Mouse (Mus musculus): ENCODE data around the gene Gusb. TPM values are rescaled to one million over a fixed set of nuclear protein-coding genes. Genes with fewer than 3 reads are reported as not detected.
A peak's percentile ranks its signal among the peaks of the same experiment; 100 is the strongest.
"Not testable (repeated sequence)": the region's sequence is repeated elsewhere in the genome, so short reads cannot be mapped to it uniquely, and the experiment has no call there.

The Gusb gene
- total RNA-seq, 1 experiment from 2014 or later: 61.8 TPM

GRCm38 (mm10) chr5:129980216-129980615, 22.6 kb downstream of the Gusb start:
- no peak for ATAC-seq (replicated peaks; ENCODE audit: low read depth, poor library complexity, severe bottlenecking)

GRCm38 (mm10) chr5:129978608-129979007, 24.2 kb downstream of the Gusb start:
- ATAC-seq (replicated peaks; ENCODE audit: low read depth, poor library complexity, severe bottlenecking): no peak

GRCm38 (mm10) chr5:129977768-129978167, 25.1 kb downstream of the Gusb start:
- ATAC-seq (replicated peaks; ENCODE audit: low read depth, poor library complexity, severe bottlenecking): no peak

GRCm38 (mm10) chr5:129974866-129975311, 28.0 kb downstream of the Gusb start:
- ATAC-seq (replicated peaks; ENCODE audit: low read depth, poor library complexity, severe bottlenecking): peak; percentile 54

- 0 out of 2 replicates have a peak, but pooled peaks have one; percentile 15 for ATAC-seq (replicated peaks; ENCODE audit: low read depth, poor library complexity, severe bottlenecking)
Measured at GRCm38 (mm10) chr5:129974354-129974753, 28.5 kb downstream of the Gusb start.

GRCm38 (mm10) chr5:129971491-129971890, 31.4 kb downstream of the Gusb start:
- ATAC-seq (replicated peaks; ENCODE audit: low read depth, poor library complexity, severe bottlenecking): no peak

GRCm38 (mm10) chr5:129968417-129968816, 34.4 kb downstream of the Gusb start:
- no peak for ATAC-seq (replicated peaks; ENCODE audit: low read depth, poor library complexity, severe bottlenecking)

- no peak for ATAC-seq (replicated peaks; ENCODE audit: low read depth, poor library complexity, severe bottlenecking)
Measured at GRCm38 (mm10) chr5:129966448-129966847, 36.4 kb downstream of the Gusb start.

- no peak for ATAC-seq (replicated peaks; ENCODE audit: low read depth, poor library complexity, severe bottlenecking)
Measured at GRCm38 (mm10) chr5:129963224-129963623, 39.6 kb downstream of the Gusb start.

- ATAC-seq (replicated peaks; ENCODE audit: low read depth, poor library complexity, severe bottlenecking): peak; percentile 92
Measured at GRCm38 (mm10) chr5:129955792-129956191, 47.1 kb downstream of the Gusb start.

GRCm38 (mm10) chr5:129954473-129955254, 48.2 kb downstream of the Gusb start:
- peak; percentile 26 for ATAC-seq (replicated peaks; ENCODE audit: low read depth, poor library complexity, severe bottlenecking)

GRCm38 (mm10) chr5:129952143-129952542, 50.7 kb downstream of the Gusb start:
- ATAC-seq (replicated peaks; ENCODE audit: low read depth, poor library complexity, severe bottlenecking): no peak

GRCm38 (mm10) chr5:129947528-129948033, 55.3 kb downstream of the Gusb start:
- ATAC-seq (replicated peaks; ENCODE audit: low read depth, poor library complexity, severe bottlenecking): peak; percentile 55

- ATAC-seq (replicated peaks; ENCODE audit: low read depth, poor library complexity, severe bottlenecking): no peak
Measured at GRCm38 (mm10) chr5:129943402-129943801, 59.4 kb downstream of the Gusb start.

- ATAC-seq (replicated peaks; ENCODE audit: low read depth, poor library complexity, severe bottlenecking): not testable (repeated sequence)
Measured at GRCm38 (mm10) chr5:129942073-129942939, 60.5 kb downstream of the Gusb start.

GRCm38 (mm10) chr5:129941495-129942045, 61.3 kb downstream of the Gusb start, which contains the start of gene Vkorc1l1:
Vkorc1l1 (plus strand) TSS chr5:129941970.
- peak; percentile 90 for ATAC-seq (replicated peaks; ENCODE audit: low read depth, poor library complexity, severe bottlenecking)

- ATAC-seq (replicated peaks; ENCODE audit: low read depth, poor library complexity, severe bottlenecking): peak; percentile 46
Measured at GRCm38 (mm10) chr5:129940736-129941494, 61.9 kb downstream of the Gusb start.

GRCm38 (mm10) chr5:129940281-129940680, 62.6 kb downstream of the Gusb start:
- no peak for ATAC-seq (replicated peaks; ENCODE audit: low read depth, poor library complexity, severe bottlenecking)

Data from common myeloid progenitor, adult 5-6 weeks (primary cell).